Mouse (Mus musculus) T-cell, adult 2 months (primary cell): ENCODE results near the gene N4bp2.

Source experiments
- DNase-seq: peaks from one replicate; pipeline ENCODE4 v3.0.0; 2022; ENCODE audit warnings: low spot score

N4bp2 gene

DNA sequence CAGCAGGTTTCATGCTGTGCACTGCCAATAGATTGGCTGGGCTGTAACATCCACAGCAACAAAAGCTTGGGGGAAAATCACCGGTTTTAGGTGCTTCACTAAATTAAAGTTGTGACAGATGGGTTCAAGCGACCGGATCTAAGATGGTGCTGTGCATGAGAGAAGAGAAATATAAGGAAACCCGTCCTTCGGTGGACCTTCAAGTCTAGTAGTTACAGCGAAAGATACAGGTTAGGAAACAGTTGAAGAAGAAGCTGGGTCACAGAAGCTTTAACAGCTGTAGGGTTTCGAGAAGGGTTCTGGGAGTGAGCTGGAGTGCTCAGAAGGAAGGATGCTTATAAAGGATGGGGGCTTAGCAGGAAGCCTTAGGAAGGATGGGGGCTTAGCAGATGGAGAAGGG lies 101.2 kb downstream of the N4bp2 start:
- DNase-seq: no peak

DNA sequence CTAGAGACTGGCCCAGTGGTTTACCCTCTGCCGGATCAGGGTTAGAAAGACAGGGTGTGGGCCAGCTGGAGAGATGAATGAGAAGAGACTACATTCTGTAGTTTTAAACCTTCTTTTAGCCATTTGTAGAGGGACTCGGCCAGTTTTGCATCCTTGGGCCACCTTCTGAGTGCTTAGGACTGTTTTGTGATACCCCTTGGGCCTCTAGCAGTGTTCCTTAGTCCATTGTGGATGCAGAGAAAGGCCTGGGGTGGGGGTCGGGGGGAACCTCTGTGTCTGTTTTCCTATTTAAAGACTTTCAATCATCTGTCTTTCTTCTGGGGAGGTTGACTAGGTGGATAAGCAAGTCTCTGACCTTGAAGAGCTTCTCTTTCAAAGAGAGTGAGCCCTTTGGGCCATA lies 101.6 kb downstream of the N4bp2 start:
- DNase-seq: no peak

DNA sequence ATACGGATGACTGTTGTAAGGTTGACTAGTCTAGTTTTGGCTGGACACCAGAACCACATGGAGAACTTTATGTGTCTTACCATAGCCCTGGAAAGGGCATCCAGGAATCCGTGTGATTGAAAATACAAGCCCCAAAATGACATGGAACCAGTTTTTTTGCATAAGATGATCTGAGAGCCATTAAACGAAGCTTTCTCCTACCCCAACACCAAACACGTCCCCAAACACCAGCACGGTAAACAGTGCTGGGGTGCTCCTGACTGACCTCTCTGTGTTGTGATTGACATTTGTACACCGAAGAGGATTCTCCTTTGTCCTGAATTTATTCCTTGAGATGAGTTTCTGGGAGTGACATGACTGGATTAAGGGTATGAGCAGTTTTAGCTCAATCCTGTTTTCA lies 103.3 kb downstream of the N4bp2 start:
- DNase-seq: no peak

DNA sequence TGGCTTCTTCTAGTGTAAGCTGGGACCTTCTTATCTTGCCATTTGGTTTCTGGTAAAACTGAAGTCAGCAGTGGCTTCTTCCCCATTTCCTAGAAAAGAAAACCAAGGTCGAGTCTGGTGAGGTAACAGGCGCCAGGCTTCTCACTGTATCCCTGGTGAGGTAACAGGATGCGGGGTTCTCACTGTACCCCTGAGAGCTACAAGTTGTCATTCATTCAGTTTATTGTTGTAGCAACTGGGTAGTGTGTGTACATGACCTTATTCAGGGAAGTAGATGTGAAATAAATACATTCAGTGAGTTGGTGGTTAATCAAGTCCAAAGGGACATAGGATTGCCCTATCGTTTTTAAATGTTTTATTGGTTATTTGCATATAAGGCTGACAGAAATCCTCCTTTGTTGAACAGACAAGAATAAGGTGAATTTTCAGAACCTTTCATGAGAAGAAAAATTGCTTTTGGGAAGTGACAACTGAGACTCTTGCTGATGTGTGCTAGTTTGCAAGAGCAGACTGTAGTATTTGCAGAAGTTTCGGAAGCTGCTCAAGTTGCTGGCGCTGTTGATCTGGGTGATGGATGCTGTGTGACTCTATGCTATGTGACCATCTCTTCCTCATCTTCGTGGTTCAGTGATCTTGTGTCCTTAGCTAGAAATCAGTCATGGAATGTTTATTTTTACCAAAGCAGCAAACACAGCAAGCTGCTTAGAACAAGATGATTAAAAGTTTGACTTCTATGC lies 104.2 kb downstream of the N4bp2 start:
- DNase-seq: peak; percentile 66

DNA sequence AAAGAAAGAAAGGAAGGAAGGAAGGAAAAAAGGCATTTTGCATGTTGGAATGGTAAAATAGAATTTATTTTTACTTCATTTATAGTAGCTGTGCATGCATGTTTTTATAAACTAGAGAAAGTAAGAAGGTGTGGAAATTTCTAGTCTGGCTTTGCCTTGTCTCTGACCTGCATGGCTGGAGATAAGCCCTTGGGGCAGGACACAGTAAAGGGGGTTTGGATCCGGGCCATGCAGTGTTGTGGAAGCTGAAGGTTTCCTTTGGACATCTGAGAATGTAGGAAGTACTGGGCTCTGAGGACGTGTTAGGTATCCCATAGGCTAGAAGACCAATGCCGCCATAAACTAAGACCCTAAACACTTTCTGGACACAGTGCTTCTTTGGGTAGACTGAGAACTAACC lies 105.1 kb downstream of the N4bp2 start:
- no peak for DNase-seq

DNA sequence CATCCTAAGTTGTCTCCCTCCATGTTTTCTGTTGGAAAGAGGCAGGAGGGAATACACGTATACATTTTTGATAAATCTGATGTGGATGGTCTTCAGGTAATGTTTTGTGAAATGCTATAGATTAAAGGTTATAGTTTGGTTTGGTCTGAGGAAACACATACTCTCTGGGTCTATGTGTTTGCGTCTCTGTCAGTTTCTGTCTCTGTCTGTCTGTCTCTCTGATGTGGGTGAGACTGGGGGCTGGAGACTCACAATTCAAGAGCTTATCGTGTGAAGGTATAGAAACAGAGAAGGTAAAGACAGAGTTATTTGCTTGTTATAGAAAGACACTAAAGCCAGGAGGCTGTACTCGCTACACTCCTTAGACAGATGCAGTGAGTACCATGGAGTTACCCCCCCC lies 106.3 kb downstream of the N4bp2 start:
- DNase-seq: peak; percentile 43

DNA sequence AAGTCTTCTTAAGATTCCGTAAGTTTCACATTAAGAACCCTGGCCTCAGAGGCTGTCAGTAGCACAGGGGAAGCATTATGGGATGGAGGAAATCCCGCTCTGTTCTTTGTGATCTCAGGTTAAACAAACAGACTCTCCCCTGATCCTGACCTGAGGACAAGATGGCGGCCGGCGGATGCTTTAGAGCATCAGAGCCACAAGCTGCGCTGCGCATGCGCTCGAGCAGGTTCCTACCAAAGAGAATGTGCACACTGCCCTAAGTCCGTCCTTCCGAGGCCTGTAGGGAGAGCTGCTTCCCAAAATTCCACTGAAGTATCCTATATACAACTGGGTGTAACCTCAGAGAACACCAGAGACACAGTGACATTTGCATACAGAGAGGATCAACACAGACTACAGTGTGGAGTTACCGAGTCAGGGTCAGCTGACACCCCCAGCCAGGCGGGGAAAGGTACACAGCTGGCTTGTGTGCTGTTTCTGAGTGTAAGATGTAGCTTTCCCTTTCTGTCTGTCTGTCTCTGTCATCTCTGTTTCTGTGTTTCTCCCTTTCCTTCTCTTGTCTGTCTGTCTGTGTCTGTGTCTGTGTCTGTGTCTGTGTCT lies 108.1 kb downstream of the N4bp2 start:
- peak; percentile 77 for DNase-seq

DNA sequence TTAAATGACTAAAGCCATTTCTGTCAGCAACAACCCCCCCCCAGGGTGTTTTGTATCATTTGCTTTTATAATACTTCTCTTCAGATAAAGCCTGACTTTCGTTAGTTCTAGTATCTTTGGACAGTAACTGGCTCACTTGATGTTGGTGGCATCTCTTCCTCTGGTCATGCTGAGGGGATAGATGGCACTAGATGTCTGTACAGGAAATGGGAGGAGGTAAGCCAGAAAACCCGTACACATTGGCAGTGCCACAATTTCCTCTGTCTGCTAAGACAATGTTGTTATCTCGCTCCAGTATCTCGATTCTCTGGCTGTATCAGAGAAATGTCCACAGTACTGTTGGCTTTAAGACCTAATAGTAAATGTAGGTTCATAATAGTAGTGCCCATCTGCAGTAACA lies 109.9 kb downstream of the N4bp2 start:
- peak; percentile 46 for DNase-seq

DNA sequence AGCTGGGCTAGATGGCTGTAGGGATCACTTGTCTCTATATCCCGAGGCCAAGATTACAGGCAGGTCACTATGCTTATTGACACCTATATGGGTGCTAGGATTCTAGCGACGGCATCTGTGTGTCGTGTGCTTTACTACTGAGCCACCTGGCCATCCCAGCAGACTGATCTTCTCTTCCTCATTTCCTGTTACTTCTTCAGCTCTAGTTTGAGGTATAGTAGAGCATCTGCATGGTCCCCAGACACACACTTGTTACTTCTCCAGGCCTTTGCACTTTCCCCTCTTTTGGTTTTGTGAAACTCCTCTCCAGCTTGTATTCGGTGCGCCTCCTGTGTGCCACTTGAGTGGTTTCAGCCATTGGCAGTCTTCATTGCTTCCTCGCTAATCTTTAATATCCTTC lies 111.9 kb downstream of the N4bp2 start:
- DNase-seq: no peak

DNA sequence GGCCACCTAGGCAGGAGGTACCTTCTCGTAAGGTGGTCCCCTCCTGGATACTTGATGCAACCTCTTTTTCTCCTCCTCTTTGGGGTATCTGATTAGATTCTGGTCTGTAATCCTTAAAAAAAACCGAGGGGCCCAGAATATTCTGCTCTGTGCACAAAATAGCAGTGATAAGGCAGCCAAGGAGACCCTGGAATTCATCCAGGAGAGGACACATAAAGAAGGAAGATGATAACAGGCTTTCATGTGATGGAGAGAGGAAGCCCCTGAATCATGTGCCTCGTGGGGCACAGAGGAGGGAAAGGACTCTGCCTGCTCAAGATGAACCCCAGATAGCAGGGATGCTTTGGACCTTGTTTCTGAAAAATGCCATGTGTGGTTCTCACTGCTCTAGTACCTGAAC lies 115.0 kb downstream of the N4bp2 start:
- DNase-seq: no peak
